Mouse (Mus musculus): ENCODE measurements around the gene Bicdl2.

Gene Bicdl2

DNA sequence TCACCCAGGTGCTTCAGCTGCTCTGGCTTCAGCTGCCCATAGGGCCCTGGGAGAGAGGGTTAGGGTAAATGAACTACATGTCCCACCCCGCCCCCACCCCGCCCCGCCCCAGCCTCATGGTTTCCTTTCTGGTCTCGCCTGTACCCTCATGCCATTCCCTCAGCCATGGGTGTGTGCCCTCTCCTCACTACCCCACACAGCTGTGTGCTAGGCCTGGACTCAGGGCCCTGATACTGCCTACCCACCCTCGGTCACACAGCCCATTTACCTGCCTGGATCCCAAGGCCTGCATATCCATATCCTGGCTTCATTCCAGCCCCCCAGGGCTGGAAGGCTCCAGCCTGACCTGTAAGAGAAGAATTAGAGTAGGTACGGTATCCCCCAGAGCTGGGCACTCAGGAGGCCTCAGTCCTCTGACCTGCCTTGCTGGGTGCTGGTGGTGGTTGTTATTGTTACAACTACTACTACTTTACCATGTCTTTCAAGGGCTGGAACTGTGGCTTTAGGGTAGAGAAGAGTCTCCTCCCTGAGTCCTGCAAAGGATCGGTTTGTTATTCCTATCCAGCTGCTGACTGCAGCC, 45.3 kb downstream of the Bicdl2 start:
- in situ Hi-C loops (cut with MboI; ENCODE audit: low sequenced_read_pairs): no loop called here

- in situ Hi-C loops (cut with MboI; ENCODE audit: low sequenced_read_pairs): no loop called here
Measured at GRCm38 (mm10) chr17:23706212-23706611, 45.9 kb downstream of the Bicdl2 start.

DNA sequence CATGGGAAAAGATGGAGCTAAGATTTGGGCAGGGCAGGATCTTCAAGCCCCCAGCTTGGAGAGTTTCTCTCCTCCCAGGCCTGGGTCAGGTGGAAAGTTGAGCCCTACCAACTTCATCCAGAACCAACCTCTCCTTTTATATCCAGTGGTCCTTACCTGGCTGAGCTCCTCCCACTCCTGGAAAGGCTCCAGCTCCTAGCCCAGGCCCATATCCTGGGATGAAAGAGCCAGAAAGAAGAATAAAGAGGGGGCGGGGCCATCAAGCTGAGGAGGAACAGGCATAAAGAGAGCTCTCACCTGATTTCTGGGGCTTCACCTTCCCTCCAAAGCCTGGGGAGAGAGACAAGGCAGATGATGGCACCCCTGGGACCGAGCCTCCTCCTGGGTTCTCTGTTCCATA, 56.7 kb downstream of the Bicdl2 start:
- in situ Hi-C loops (cut with MboI; ENCODE audit: low sequenced_read_pairs): no loop called here

Data from CH12F3 (cell line).